Mouse (Mus musculus) bone marrow, adult 2 months (tissue): ENCODE results near the gene Cd276. TPM values are rescaled to one million over a fixed set of nuclear protein-coding genes. Genes with fewer than 3 reads are reported as not detected.
A peak's percentile ranks its signal among the peaks of the same experiment; 100 is the strongest.

Experiments used
- H3K27ac ChIP-seq: fragments of 200-500 bp; 2 replicates; pipeline ENCODE4 v1.5.1; 2012; ENCODE audit warnings: low read depth, mild to moderate bottlenecking, control low read depth, inconsistent platforms, low read length; ENCODE audit not compliant: control insufficient read depth, poor library complexity, insufficient read depth
- H3K4me1 ChIP-seq: fragments of 200-500 bp; 2 replicates; pipeline ENCODE4 v1.6.1; 2011; ENCODE audit warnings: low read length; ENCODE audit not compliant: control insufficient read depth, insufficient read depth
- H3K4me3 ChIP-seq: fragments of 200-500 bp; replicated peaks from 2 replicates; pipeline ENCODE3; 2011; ENCODE audit warnings: mild to moderate bottlenecking, low read depth, low read length, control low read depth; ENCODE audit not compliant: control insufficient read depth
- CTCF ChIP-seq: fragments of 200-500 bp; IDR thresholded peaks from 2 replicates; pipeline ENCODE4 v1.5.1; 2011; ENCODE audit warnings: low read length, control low read depth; ENCODE audit not compliant: control insufficient read depth, insufficient read depth
- POLR2A ChIP-seq: fragments of 200-500 bp; IDR thresholded peaks from 2 replicates; pipeline ENCODE4 v1.6.1; 2011; ENCODE audit warnings: low read depth, mild to moderate bottlenecking, control low read depth, low read length, borderline replicate concordance; ENCODE audit not compliant: control insufficient read depth
- WGBS: fragments of 180-500 bp; shearing (Covaris S2); methylation state at CpG from one replicate; pipeline ENCODE4 v1.1.7; 2018; 5-methylcytosine and 5-hydroxymethylcytosine counted together
- polyA plus RNA-seq: library from polyadenylated mRNA; stranded (reverse); fragments of >200 nt; gene quantifications from 2 replicates; pipeline ENCODE4 v1.2.4, GENCODE M21; 2011; ENCODE audit warnings: low replicate concordance; ENCODE audit not compliant: missing spikeins, insufficient read depth, insufficient read length

Gene Cd276
- polyA plus RNA-seq, 1 experiment = 5.0 TPM

DNA sequence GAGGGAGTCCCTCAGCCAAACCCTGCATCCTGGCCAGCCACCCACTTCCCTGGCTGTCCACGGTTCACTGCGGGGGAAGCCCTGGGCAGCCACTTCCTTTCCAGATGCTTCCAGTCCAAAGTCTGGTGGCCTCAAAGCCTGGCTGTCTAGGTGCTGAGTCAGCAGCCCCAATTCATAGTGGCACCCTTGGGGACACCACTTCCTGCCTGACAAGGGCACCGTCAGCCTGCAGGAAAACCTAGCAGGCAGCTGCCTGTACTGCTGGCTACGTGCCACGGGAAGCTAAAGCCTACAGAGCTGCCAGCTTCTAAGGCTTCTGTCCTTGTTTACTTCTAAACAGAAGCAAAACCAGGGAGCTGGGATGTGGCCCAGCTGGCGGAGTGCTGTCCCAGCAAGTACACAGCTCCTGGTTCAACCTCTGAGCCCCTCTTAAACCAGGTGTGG is 13.3 kb downstream of the Cd276 start:
- WGBS = 3% methylated on average over 6 of the region's 6 CpGs
- no peak overlapping the region for H3K27ac ChIP-seq

DNA sequence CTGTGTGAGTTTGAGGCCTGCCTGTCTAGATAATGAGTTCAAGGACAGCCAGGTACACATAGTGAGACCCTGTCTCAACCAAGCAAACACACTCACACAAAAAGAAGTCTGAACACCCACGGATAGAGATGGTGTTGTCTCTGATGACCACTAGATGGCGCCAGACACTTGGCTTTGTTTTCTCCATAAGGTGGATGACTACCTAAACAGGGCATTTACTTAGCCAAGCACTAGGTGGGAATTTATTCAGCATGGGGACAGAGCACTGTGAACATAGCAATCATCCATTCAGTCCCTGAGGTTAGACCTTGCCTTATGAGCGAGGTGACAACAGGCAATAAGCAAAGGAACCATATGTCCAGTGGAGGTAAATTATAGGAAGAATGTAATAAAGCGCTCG is 15.4 kb downstream of the Cd276 start:
- H3K4me1 ChIP-seq = peaks cover 9% of the 10 kb centered on the region
- TF ChIP-seq CTCF = peak; percentile 51; the same call in 1 of the 2 replicates
- TF ChIP-seq POLR2A = no peak
- H3K4me3 ChIP-seq = no peak overlapping the region
- H3K27ac ChIP-seq = no peak overlapping the region
- 45% methylated on average over 5 of the region's 5 CpGs for WGBS

More for the DNA sequence above, 13.3 kb downstream of the Cd276 start:
- Histone ChIP-seq H3K4me1 (peaks cover 4% of the 10 kb centered on the region), H3K4me3 (no peak overlapping the region)
- TF ChIP-seq CTCF (no peak), POLR2A (no peak)

DNA sequence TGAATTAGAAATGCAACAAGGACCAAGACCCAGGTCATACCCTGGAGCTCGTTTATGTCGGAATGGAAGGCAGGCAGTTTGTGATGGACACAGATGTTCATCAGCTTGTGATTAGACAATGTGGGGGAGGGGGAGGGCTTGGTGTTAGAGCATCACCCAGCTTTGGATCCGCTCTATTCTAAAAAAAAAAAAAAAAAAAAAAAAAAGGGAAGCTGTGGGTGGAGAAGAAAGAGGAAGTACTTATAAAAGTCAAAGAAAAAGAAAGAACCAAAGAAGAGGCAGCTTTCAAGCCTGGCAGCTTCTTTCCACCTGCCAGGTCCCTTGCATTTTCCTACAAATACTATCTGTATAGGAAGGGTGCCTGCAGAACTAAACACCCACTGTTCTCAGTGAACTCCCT is 17.5 kb downstream of the Cd276 start:
- peak overlapping the region; percentile 19 for H3K4me3 ChIP-seq
- H3K27ac ChIP-seq = peak overlapping the region; percentile 64; the same call in 1 of the 2 replicates
- H3K4me1 ChIP-seq = peaks cover 9% of the 10 kb centered on the region
- TF ChIP-seq POLR2A = no peak
- WGBS = 3% methylated on average over 3 of the region's 3 CpGs

DNA sequence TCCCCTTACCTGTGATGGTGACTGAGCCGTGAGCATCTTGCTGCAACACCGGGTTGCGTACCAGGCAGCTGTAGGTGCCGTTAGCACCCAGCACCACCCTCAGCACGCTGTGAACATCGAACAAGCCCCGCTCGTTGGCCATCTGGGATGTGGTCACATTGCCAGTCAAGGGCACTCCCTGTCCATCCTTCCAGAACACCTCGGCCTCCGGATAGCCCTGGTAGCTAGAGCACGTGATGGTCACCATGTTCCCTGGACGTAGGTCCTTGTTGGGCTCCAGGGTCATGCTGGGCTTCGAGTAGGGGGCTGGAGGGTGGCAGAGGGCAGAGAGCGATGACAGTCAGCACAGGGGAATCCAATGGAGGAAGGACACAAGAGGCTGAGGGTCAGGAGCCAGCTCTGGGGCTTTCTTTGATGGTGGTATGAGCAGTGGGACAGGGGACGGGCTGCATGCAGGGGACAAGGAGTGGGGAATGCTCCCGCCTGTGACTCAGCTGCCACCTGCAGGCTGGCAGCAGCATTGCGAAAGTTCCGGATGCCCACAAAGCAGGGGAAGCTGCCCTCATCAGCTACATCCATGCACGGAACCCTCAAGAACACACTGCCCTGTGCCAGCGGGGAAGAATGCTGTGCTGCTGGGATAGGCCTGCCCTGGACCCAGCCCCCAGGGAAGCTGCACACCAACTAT is 19.6 kb downstream of the Cd276 start:
- peaks cover 9% of the 10 kb centered on the region for H3K4me1 ChIP-seq
- TF ChIP-seq POLR2A (no peak), CTCF (peak; percentile 76)
- whole genome bisulfite sequencing = 57% methylated on average over 20 of the region's 20 CpGs
- H3K4me3 ChIP-seq = no peak overlapping the region
- H3K27ac ChIP-seq = no peak overlapping the region

DNA sequence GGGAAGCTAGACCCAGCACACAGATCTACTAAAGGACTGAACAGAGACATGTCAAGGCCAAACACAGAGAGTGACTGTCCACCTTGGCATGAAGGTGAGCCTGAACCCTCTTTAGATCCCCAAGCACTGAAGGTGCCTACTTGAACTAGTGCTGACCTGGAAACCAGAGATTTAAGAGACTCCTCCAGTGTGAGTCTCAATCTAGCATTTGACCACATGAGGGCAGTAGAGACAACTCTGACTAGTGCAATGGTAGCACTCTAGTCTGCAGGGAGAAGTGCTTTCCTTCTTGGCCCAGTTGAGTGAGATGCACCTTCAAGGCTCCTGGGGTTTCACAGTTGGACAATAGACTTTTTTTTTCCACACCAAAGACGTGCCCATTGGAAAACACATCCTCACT is 20.5 kb downstream of the Cd276 start:
- TF ChIP-seq CTCF (peak; percentile 46), POLR2A (no peak)
- H3K4me3 ChIP-seq = no peak overlapping the region
- H3K27ac ChIP-seq = no peak overlapping the region
- H3K4me1 ChIP-seq = peaks cover 9% of the 10 kb centered on the region
- WGBS = 35% methylated on average over 1 of the region's 1 CpGs

DNA sequence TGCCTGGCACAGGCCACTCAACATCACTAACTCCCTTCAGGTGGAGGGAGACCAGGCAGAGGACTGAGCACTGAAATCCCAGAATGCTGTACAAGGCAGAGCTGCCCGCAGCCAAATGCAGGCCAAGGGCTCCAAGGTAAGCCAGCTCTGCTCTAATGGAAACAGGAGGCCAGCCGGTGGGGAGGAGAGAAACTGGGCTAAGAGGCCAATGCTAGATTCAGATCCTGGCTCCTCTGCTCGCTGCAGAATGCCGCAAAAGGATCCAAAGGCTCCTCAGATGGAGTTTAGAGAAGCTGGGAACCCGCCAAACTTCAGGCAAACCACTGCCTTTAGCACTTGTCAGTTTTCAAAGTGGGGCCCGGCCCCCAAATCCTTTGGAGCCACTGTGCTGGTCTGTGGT is 21.9 kb downstream of the Cd276 start:
- Histone ChIP-seq H3K27ac (no peak overlapping the region), H3K4me3 (no peak overlapping the region), H3K4me1 (peaks cover 9% of the 10 kb centered on the region)
- no peak for TF ChIP-seq POLR2A
- no peak for TF ChIP-seq CTCF
- 81% methylated on average over 6 of the region's 6 CpGs for WGBS

DNA sequence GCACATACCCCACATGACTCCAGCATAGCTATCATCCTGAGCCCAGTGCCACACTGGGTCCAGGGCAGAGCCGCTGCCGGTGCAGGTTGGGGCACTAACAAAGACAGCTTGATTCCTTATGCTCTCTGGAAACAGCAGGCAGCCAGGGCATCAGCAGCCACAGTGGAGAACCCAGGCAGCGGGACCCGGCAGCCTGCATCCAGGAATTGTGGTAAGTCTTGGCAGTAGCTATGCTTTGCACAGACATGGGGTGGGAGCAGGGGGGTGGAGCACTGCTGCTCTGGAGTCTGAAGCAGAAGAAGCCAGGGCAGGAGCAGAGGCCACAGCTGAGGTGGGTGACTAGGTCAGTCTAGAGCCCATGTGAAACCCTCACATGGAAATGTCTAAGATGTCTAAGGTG is 23.0 kb downstream of the Cd276 start:
- whole genome bisulfite sequencing = 82% methylated on average over 4 of the region's 4 CpGs
- no peak overlapping the region for H3K27ac ChIP-seq
- H3K4me3 ChIP-seq = no peak overlapping the region
- no peak for TF ChIP-seq POLR2A
- no peak for TF ChIP-seq CTCF
- peaks cover 8% of the 10 kb centered on the region for H3K4me1 ChIP-seq

DNA sequence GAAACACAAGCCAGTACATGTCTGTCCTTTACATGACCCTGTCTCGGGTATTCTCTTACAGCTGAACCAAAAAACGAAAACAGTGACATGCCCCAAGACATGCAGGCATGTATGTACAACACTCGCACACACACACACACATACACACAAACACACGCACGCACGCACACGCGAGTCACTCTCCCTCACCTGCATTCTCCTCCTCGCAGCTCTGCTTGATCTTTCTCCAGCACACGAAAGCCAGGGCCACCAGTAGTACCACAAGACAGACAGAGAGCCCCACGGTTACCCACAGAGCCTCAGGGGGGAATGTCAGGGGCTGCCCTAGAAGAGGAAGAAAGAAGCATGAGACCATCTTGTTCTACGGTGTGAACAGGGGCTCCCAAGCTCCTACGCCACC is 24.8 kb downstream of the Cd276 start:
- Histone ChIP-seq H3K4me1 (peaks cover 1% of the 10 kb centered on the region; the same call in 1 of the 2 replicates), H3K4me3 (no peak overlapping the region), H3K27ac (no peak overlapping the region)
- TF ChIP-seq POLR2A (no peak), CTCF (no peak)
- WGBS = 68% methylated on average over 13 of the region's 13 CpGs

DNA sequence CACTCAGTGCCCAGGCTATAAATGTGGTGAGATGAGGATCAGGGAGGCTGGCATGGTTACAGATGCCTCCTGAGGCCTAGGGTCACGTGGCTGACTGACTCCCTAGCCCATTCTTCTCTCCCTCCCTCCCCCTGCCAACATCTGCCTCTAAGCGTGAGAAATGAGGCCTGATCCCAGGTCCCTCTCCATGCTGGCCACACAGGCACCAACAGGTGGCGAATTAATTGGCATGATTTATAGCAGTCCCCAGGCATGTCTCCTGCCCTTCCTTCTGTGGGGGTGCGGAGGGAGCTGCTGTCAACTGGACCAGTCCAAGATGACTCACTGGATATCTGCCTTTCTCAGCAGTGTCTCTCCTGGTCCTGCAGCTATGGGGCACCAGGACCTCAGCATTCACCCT is 27.4 kb downstream of the Cd276 start:
- Histone ChIP-seq H3K4me3 (no peak overlapping the region), H3K27ac (no peak overlapping the region), H3K4me1 (no peaks in the 10 kb centered on the region)
- TF ChIP-seq CTCF = no peak
- no peak for TF ChIP-seq POLR2A
- WGBS = 62% methylated on average over 4 of the region's 4 CpGs

DNA sequence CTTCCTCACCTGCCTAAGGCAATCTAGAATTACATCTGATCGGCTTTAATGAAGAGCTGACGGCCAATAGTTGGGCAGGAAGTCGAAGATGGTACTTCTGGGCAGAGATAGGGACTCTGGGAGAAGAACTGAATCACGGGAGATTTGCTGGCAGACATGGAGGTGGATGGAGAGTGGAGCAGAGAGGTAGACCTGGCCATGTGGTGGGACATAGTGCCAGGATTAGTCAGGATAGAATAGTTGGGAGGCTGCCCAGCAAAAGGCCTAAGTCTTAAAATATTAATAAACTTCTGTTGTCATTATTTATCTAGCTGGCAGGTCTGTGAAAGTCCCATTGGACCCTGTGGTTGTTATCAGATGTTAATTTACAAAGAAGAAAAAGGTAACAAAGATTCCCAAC is 30.1 kb downstream of the Cd276 start:
- Histone ChIP-seq H3K27ac (no peak overlapping the region), H3K4me3 (no peak overlapping the region), H3K4me1 (no peaks in the 10 kb centered on the region)
- TF ChIP-seq POLR2A (no peak), CTCF (no peak)
- WGBS = 71% methylated on average over 4 of the region's 4 CpGs
